Mouse (Mus musculus) MEL (cell line): Measurements from ENCODE around the gene Gnat1. TPM values are rescaled to one million over a fixed set of nuclear protein-coding genes. Genes with fewer than 3 reads are reported as not detected.

Experiments used
- DNase-seq: peaks from one replicate; pipeline ENCODE4 v3.0.0; 2011; ENCODE audit warnings: low read depth, low spot score
- H3K27ac ChIP-seq: 2 replicates; pipeline ENCODE4 v1.5.1; 2012; ENCODE audit warnings: low read depth, mild to moderate bottlenecking, control low read depth, low read length, moderate library complexity; ENCODE audit not compliant: control insufficient read depth
- H3K27me3 ChIP-seq, 2 experiments: fragments of 150-350 bp in 1 of 2; sonication (generic) in 1 of 2; 2 replicates each; pipeline ENCODE4 v1.6.1; 2012; ENCODE audit warnings: low read length in 2 of 2, mild to moderate bottlenecking in 2 of 2, improper control_type of control experiment in 1 of 2, moderate library complexity in 1 of 2; ENCODE audit not compliant: insufficient read depth in 2 of 2, control insufficient read depth in 1 of 2
- H3K36me3 ChIP-seq, 2 experiments: 2 replicates each; pipeline ENCODE4 v1.6.1; 2012 to 2014; ENCODE audit warnings: low read length in 2 of 2, improper control_type of control experiment in 1 of 2, inconsistent platforms in 1 of 2, mild to moderate bottlenecking in 1 of 2; ENCODE audit not compliant: insufficient read depth in 2 of 2, control insufficient read depth in 1 of 2
- H3K4me1 ChIP-seq, 2 experiments: fragments of 150-350 bp in 1 of 2; sonication (generic) in 1 of 2; 2 replicates each; pipeline ENCODE4 v1.6.1; 2012; ENCODE audit warnings: low read length in 2 of 2, improper control_type of control experiment in 1 of 2, mild to moderate bottlenecking in 1 of 2; ENCODE audit not compliant: insufficient read depth in 2 of 2, control insufficient read depth in 1 of 2
- H3K4me3 ChIP-seq, 2 experiments: fragments of 150-350 bp in 1 of 2; sonication (generic) in 1 of 2; 2 replicates each; pipeline ENCODE4 v1.5.1; 2012; ENCODE audit warnings: low read depth in 2 of 2, low read length in 2 of 2, mild to moderate bottlenecking in 2 of 2, moderate library complexity in 2 of 2, control low read depth in 1 of 2, improper control_type of control experiment in 1 of 2; ENCODE audit not compliant: control insufficient read depth in 1 of 2, insufficient read depth in 1 of 2
- H3K79me2 ChIP-seq: 2 replicates; pipeline ENCODE4 v1.6.1; 2012; ENCODE audit warnings: mild to moderate bottlenecking, low read length, moderate library complexity; ENCODE audit not compliant: control insufficient read depth, poor library complexity, insufficient read depth
- H3K9ac ChIP-seq: 2 replicates; pipeline ENCODE4 v1.6.1; 2012; ENCODE audit warnings: low read depth, mild to moderate bottlenecking, control low read depth, low read length, moderate library complexity; ENCODE audit not compliant: control insufficient read depth, poor library complexity, severe bottlenecking
- H3K9me3 ChIP-seq: fragments of 150-350 bp; sonication (generic); replicated peaks from 2 replicates; pipeline ENCODE4 v1.6.1; 2012; ENCODE audit warnings: mild to moderate bottlenecking, low read length, improper control_type of control experiment, moderate library complexity; ENCODE audit not compliant: insufficient read depth
- CHD1 ChIP-seq: IDR thresholded peaks from 2 replicates; pipeline ENCODE4 v1.6.1; 2012; ENCODE audit warnings: low read depth, mild to moderate bottlenecking, inconsistent platforms, low read length, improper control_type of control experiment
- CHD2 ChIP-seq: IDR thresholded peaks from 2 replicates; pipeline ENCODE4 v1.6.1; 2011; ENCODE audit warnings: low read length, improper control_type of control experiment
- CTCF ChIP-seq, 3 experiments: IDR thresholded peaks in 2 of 3; conservative IDR thresholded peaks in 1 of 3; 2 replicates each; pipeline ENCODE4 v1.5.1; 2011 to 2012; ENCODE audit warnings: low read length in 3 of 3, low read depth in 2 of 3, mild to moderate bottlenecking in 2 of 3, improper control_type of control experiment in 1 of 3, inconsistent platforms in 1 of 3, mixed read lengths in 1 of 3, moderate library complexity in 1 of 3; ENCODE audit not compliant: control insufficient read depth in 1 of 3, insufficient read depth in 1 of 3, poor library complexity in 1 of 3, severe bottlenecking in 1 of 3
- E2F4 ChIP-seq: IDR thresholded peaks from 2 replicates; pipeline ENCODE4 v1.6.1; 2011; ENCODE audit warnings: low read depth, low read length, improper control_type of control experiment, borderline replicate concordance
- ELF1 ChIP-seq: IDR thresholded peaks from 2 replicates; pipeline ENCODE4 v1.6.1; 2014; ENCODE audit warnings: low read depth, mild to moderate bottlenecking, inconsistent platforms, low read length, improper control_type of control experiment, moderate library complexity
- EP300 ChIP-seq, 2 experiments: IDR thresholded peaks; 2 replicates each; pipeline ENCODE4 v1.6.1; 2011; ENCODE audit warnings: improper control_type of control experiment in 2 of 2, low read length in 2 of 2, low read depth in 1 of 2, mild to moderate bottlenecking in 1 of 2
- ETS1 ChIP-seq: IDR thresholded peaks from 2 replicates; pipeline ENCODE4 v1.6.1; 2012; ENCODE audit warnings: low read depth, mild to moderate bottlenecking, inconsistent platforms, low read length, improper control_type of control experiment, moderate library complexity
- GATA1 ChIP-seq: IDR thresholded peaks from 2 replicates; pipeline ENCODE4 v1.6.1; 2011; ENCODE audit warnings: low read depth, low read length, improper control_type of control experiment
- JUND ChIP-seq: IDR thresholded peaks from 2 replicates; pipeline ENCODE4 v1.6.1; 2011; ENCODE audit warnings: low read depth, mild to moderate bottlenecking, improper control_type of control experiment, low read length
- MAX ChIP-seq: IDR thresholded peaks from 2 replicates; pipeline ENCODE4 v1.6.1; 2011; ENCODE audit warnings: low read length, improper control_type of control experiment
- MEF2A ChIP-seq: IDR thresholded peaks from 2 replicates; pipeline ENCODE4 v1.6.1; 2014; ENCODE audit warnings: low read depth, mild to moderate bottlenecking, inconsistent platforms, low read length, improper control_type of control experiment; ENCODE audit not compliant: poor library complexity, insufficient replicate concordance, severe bottlenecking; ENCODE audit errors: extremely low read depth
- MXI1 ChIP-seq: IDR thresholded peaks from 2 replicates; pipeline ENCODE4 v1.6.1; 2011; ENCODE audit warnings: mild to moderate bottlenecking, low read depth, low read length, improper control_type of control experiment
- POLR2AphosphoS2 ChIP-seq: IDR thresholded peaks from 2 replicates; pipeline ENCODE4 v1.6.1; 2011; ENCODE audit warnings: low read length, improper control_type of control experiment
- POLR2AphosphoS5 ChIP-seq: IDR thresholded peaks from 2 replicates; pipeline ENCODE4 v1.6.1; 2012; ENCODE audit warnings: low read depth, borderline replicate concordance, mild to moderate bottlenecking, inconsistent platforms, low read length, moderate library complexity, mixed read lengths
- SMC3 ChIP-seq: IDR thresholded peaks from 2 replicates; pipeline ENCODE4 v1.6.1; 2011; ENCODE audit warnings: low read depth, low read length, improper control_type of control experiment
- TAL1 ChIP-seq: IDR thresholded peaks from 2 replicates; pipeline ENCODE4 v1.6.1; 2012; ENCODE audit warnings: mild to moderate bottlenecking, inconsistent platforms, low read length, moderate library complexity, mixed read lengths
- UBTF ChIP-seq: IDR thresholded peaks from 2 replicates; pipeline ENCODE4 v1.6.1; 2012; ENCODE audit warnings: low read depth, mild to moderate bottlenecking, inconsistent platforms, low read length, improper control_type of control experiment, moderate library complexity, borderline replicate concordance; ENCODE audit not compliant: insufficient read depth
- USF1 ChIP-seq: IDR thresholded peaks from 2 replicates; pipeline ENCODE4 v1.6.1; 2014; ENCODE audit warnings: low read depth, mild to moderate bottlenecking, inconsistent platforms, low read length, improper control_type of control experiment, moderate library complexity
- USF2 ChIP-seq, 2 experiments: IDR thresholded peaks; 2 replicates each; pipeline ENCODE4 v1.6.1; 2011 to 2012; ENCODE audit warnings: improper control_type of control experiment in 2 of 2, low read length in 2 of 2, borderline replicate concordance in 1 of 2, inconsistent platforms in 1 of 2, low read depth in 1 of 2, mild to moderate bottlenecking in 1 of 2; ENCODE audit not compliant: insufficient read depth in 1 of 2
- ZC3H11A ChIP-seq: IDR thresholded peaks from 2 replicates; pipeline ENCODE4 v1.6.1; 2012; ENCODE audit warnings: low read depth, mild to moderate bottlenecking, inconsistent platforms, low read length, improper control_type of control experiment
- ZMIZ1 ChIP-seq: IDR thresholded peaks from 2 replicates; pipeline ENCODE4 v1.6.1; 2012; ENCODE audit warnings: low read depth, mild to moderate bottlenecking, inconsistent platforms, low read length, improper control_type of control experiment, moderate library complexity
- polyA plus RNA-seq, 2 experiments: library from polyadenylated mRNA; stranded (reverse) in 1 of 2; unstranded in 1 of 2; fragments of >175 nt in 1 of 2; fragments of >200 nt in 1 of 2; gene quantifications; 2 replicates each; pipeline versions ENCODE4 v1.2.1 to v1.2.4; 2012; ENCODE audit warnings: low replicate concordance in 2 of 2, low read depth in 1 of 2; ENCODE audit not compliant: insufficient read length in 2 of 2, insufficient read depth in 1 of 2, missing spikeins in 1 of 2
- total RNA-seq: library from RNA; depleted of rRNA; stranded (reverse); fragments of 300-350 nt; gene quantifications from 2 replicates; pipeline ENCODE4 v1.2.3, GENCODE M21; 2012

Gene Gnat1
- total and polyA plus RNA-seq, 3 experiments, result 0.27 to 326 TPM; not detected in 1

- Histone ChIP-seq H3K9ac (no peak overlapping the region), H3K4me3 (no peak overlapping the region), H3K27ac (no peak overlapping the region), H3K27me3 (peaks cover 4 to 6% of the 10 kb centered on the region in 2 experiments), H3K9me3 (no peaks in the 10 kb centered on the region), H3K36me3 (no peaks in the 10 kb centered on the region), H3K4me1 (no peaks in the 10 kb centered on the region), H3K79me2 (no peaks in the 10 kb centered on the region)
- DNase-seq, result no peak
- TF ChIP-seq SMC3, result no peak
- TF ChIP-seq ZC3H11A, result no peak
- TF ChIP-seq CHD2, result no peak
- TF ChIP-seq ETS1, result no peak
These were observed 13.3 kb upstream of the Gnat1 start for GRCm38 (mm10) chr9:107692785-107693184.

GRCm38 (mm10) chr9:107690391-107690790 is 10.9 kb upstream of the Gnat1 start:
- H3K9me3 ChIP-seq, result no peaks in the 10 kb centered on the region
- no peak overlapping the region for H3K4me3 ChIP-seq
- H3K36me3 ChIP-seq, result no peaks in the 10 kb centered on the region
- H3K79me2 ChIP-seq, result no peaks in the 10 kb centered on the region
- TF ChIP-seq ZMIZ1, result no peak
- TF ChIP-seq POLR2AphosphoS5, result no peak
- no peak for TF ChIP-seq TAL1
- no peak for TF ChIP-seq USF2 (IDR thresholded peaks at IDR 0.05; ENCODE audit: borderline replicate concordance in 1 of 2, insufficient read depth in 1 of 2, low read depth in 1 of 2, low read length in 2 of 2)
- TF ChIP-seq SMC3, result no peak
- no peak for TF ChIP-seq POLR2AphosphoS2
- TF ChIP-seq GATA1, result no peak
- no peak for TF ChIP-seq EP300 (IDR thresholded peaks at IDR 0.05; ENCODE audit: low read depth in 1 of 2, low read length in 2 of 2)
- TF ChIP-seq ETS1, result no peak
- no peak for TF ChIP-seq MAX
- TF ChIP-seq CHD1, result no peak
- TF ChIP-seq UBTF, result no peak
- TF ChIP-seq ELF1, result no peak
- no peak for TF ChIP-seq MEF2A
- TF ChIP-seq USF1, result no peak
- no peak for TF ChIP-seq MXI1
- TF ChIP-seq E2F4, result no peak
- no peak for TF ChIP-seq JUND
- TF ChIP-seq CTCF (IDR thresholded peaks at IDR 0.05 in 2 of 3, conservative IDR thresholded peaks at IDR 0.05 in 1 of 3; ENCODE audit: control insufficient read depth in 1 of 3, insufficient read depth in 1 of 3, low read depth in 2 of 3, low read length in 3 of 3, poor library complexity in 1 of 3, severe bottlenecking in 1 of 3), result no peak
- TF ChIP-seq, all 39 proteins: peak for 0
- Histone ChIP-seq H3K27me3 (peaks cover 5 to 11% of the 10 kb centered on the region in 2 experiments), H3K4me1 (no peaks in the 10 kb centered on the region), H3K27ac (no peak overlapping the region), H3K9ac (no peak overlapping the region)
- DNase-seq, result no peak
